ENCODE assay signal across 10 mouse cellular contexts in genomic region chr9:118919672-118920186, GRCm38 (mm10). TPM values are rescaled to one million over a fixed set of nuclear protein-coding genes. Genes with fewer than 3 reads are reported as not detected.
DNase-seq lines count a peak whose midpoint lies in the region; ATAC-seq and TF ChIP-seq lines count a peak whose summit lies in the region.
"Had no signal": no experiment of that assay in that cellular context is flagged by ENCODE, and none has a peak within 500 bp of the region (broad histone marks: within the 10 kb centered on the region; RNA-seq: fewer than 3 reads in every experiment).

No protein-coding gene starts in this region.

- no peaks in the 10 kb centered on the region for H3K27me3 ChIP-seq in lung, embryonic 16.5 days (ENCODE audit: control insufficient read depth, insufficient read depth, low read depth, low read length)
- H3K27me3 ChIP-seq in limb, embryonic 14.5 days (ENCODE audit: control insufficient read depth, insufficient read depth, low read length): no peaks in the 10 kb centered on the region

- H3K4me1 ChIP-seq in lung, embryonic 16.5 days (replicated peaks; ENCODE audit: control insufficient read depth, insufficient read depth, low read length): peaks cover 14% of the 10 kb centered on the region
- peaks cover 17% of the 10 kb centered on the region for H3K4me1 ChIP-seq in limb, embryonic 14.5 days (ENCODE audit: control insufficient read depth, insufficient read depth, low read length)

- TF ChIP-seq POLR2A in limb, embryonic 14.5 days (IDR thresholded peaks at IDR 0.05; ENCODE audit: borderline replicate concordance, extremely low read depth, insufficient read depth, insufficient read length): no peak

- H3K9me3 ChIP-seq in lung, embryonic 16.5 days (ENCODE audit: control insufficient read depth, low read length): peaks cover 2% of the 10 kb centered on the region; the same call in 1 of the 2 replicates
- H3K9me3 ChIP-seq in limb, embryonic 14.5 days (ENCODE audit: control insufficient read depth, low read length): no peaks in the 10 kb centered on the region
- H3K9me3 ChIP-seq: heart, embryonic 13.5 days; liver, embryonic 15.5 days had no signal

- H3K27ac ChIP-seq in lung, embryonic 16.5 days (ENCODE audit: low read length): no peak overlapping the region
- 0 out of 2 replicates have a peak overlapping the region, but pooled peaks have one; percentile 33 for H3K27ac ChIP-seq in limb, embryonic 14.5 days (replicated peaks; ENCODE audit: low read depth, low read length)
- H3K27ac ChIP-seq: heart, embryonic 13.5 days; liver, embryonic 15.5 days had no signal

- H3K9ac ChIP-seq in lung, embryonic 16.5 days (ENCODE audit: low read length): no peak overlapping the region
- no peak overlapping the region for H3K9ac ChIP-seq in limb, embryonic 14.5 days (ENCODE audit: low read depth, low read length, severe bottlenecking)
- H3K9ac ChIP-seq: heart, embryonic 13.5 days; liver, embryonic 15.5 days had no signal

- 0 out of 2 replicates have a peak, but pooled peaks have one; percentile 17 for ATAC-seq in lung, embryonic 16.5 days (ENCODE audit: low read depth)
- ATAC-seq in granulocyte monocyte progenitor cell, adult 5-6 weeks (replicated peaks; ENCODE audit: poor library complexity, severe bottlenecking): peak; percentile 38
- ATAC-seq in limb, embryonic 14.5 days (ENCODE audit: low FRiP score, low read depth): no peak

- H3K4me3 ChIP-seq in lung, embryonic 16.5 days (ENCODE audit: low read length): no peak overlapping the region
- H3K4me3 ChIP-seq in limb, embryonic 14.5 days (replicated peaks; ENCODE audit: low read length): no peak overlapping the region
- H3K4me3 ChIP-seq: heart, embryonic 13.5 days; liver, embryonic 15.5 days had no signal

- no peaks in the 10 kb centered on the region for H3K36me3 ChIP-seq in lung, embryonic 16.5 days (ENCODE audit: control insufficient read depth, insufficient read depth, low read length)
- H3K36me3 ChIP-seq in limb, embryonic 14.5 days (ENCODE audit: control insufficient read depth, insufficient read depth, low read length): no peaks in the 10 kb centered on the region
- H3K36me3 ChIP-seq: heart, embryonic 13.5 days; liver, embryonic 15.5 days had no signal

- 71% methylated on average over 16 of the region's 16 CpGs for WGBS in lung, embryonic 16.5 days
- 71% methylated on average over 16 of the region's 16 CpGs for WGBS in limb, embryonic 14.5 days

- no peak overlapping the region for H3K4me2 ChIP-seq in lung, embryonic 16.5 days (ENCODE audit: low read depth, low read length)
- H3K4me2 ChIP-seq in limb, embryonic 14.5 days (replicated peaks; ENCODE audit: low read depth, low read length, severe bottlenecking): no peak overlapping the region
- H3K4me2 ChIP-seq: heart, embryonic 13.5 days; liver, embryonic 15.5 days had no signal

- peak; percentile 29 for DNase-seq in cerebellum, adult 11-12 months
- DNase-seq in cerebellum, adult 11 months: no peak
- DNase-seq in lung, postnatal 25 days (ENCODE audit: low spot score): no peak
- DNase-seq in limb, embryonic 14.5 days (ENCODE audit: low spot score): no peak
- DNase-seq in c-Kit-positive CD71-positive TER-119-positive erythroid progenitor cells, embryonic 14.5 days (ENCODE audit: low spot score): no peak
- DNase-seq in thymus, postnatal 4 days: no peak

RNA-seq across cellular contexts. Expression of gene Ctdspl, which starts 6.5 kb away (rescaled TPM):
- polyA plus RNA-seq in lung, embryonic 16.5 days (2015; fragmentation: Nextera tagmentation; extraction: Ambion mirVana): 23.3 and 26.7 TPM in 2 replicates
- total RNA-seq in granulocyte monocyte progenitor cell, adult 5-6 weeks (2014; fragmentation: Nextera tagmentation): 25.4 and 28.7 TPM in 2 replicates
- 6.5 and 7.9 TPM in 2 replicates for total RNA-seq in granulocyte monocyte progenitor cell, adult 5-6 weeks (2017)
- polyA plus RNA-seq in limb, embryonic 14.5 days (2012; rRNA removed): 38.0 and 43.5 TPM in 2 replicates
- polyA plus RNA-seq in limb, embryonic 14.5 days (2014; fragmentation: Nextera tagmentation; extraction: Ambion mirVana): 23.8 and 28.6 TPM in 2 replicates
